Mouse (Mus musculus): ENCODE results near the gene Zfp174. TPM values are rescaled to one million over a fixed set of nuclear protein-coding genes. Genes with fewer than 3 reads are reported as not detected.
"Not testable (repeated sequence)": the region's sequence is repeated elsewhere in the genome, so short reads cannot be mapped to it uniquely, and the experiment has no call there.

The Zfp174 gene
- polyA plus RNA-seq (2012; rRNA removed): 1.1 and 1.3 TPM in 2 replicates

DNA sequence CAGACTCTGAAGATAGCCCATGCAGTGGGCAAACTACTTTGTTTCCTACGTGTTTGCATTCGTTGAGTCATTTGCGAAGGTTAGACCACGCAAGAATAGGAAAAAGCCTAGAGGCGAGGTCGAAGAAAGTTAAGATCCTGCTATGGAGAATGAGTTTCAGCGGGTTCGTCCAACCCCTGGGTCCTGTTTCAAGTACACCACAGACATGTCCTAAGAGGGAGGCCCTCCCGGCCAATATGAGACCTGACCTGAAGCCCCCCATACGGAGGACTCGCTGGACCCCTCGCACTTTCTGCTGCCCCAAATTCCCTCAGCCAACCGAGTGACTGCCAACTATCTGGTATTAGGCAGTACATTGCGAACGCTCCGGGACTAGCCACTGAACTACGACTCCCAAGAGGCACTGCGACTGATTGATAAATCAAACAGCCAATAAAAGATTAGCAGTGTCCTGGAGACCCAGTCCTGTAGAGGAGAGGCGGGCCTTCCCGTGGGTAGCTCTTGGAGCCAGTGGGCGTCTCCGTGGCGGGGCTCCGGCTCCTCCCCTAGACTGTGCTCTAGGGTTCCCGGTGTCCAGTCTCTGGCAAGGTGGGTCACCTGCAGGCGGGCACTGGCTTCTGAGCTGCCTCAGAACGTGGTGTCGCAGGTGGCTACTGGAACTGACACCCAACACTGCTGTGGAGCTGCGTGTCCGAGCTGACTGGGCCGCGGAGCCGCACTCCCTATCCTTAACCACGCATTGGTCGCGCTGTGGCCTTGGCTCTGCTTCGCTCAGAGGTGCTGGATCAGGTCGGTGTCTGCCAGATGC lies at the start of gene Zfp174:
Gene Zfp174 (plus strand): TSS at position 558 of the 808 bp plus-strand sequence.
- H3K4me3 ChIP-seq (ENCODE audit: control insufficient read depth, insufficient read depth, low read length): peak within 1 kb of the TSS; percentile 67
- WGBS: 5% methylated on average over 38 of the region's 38 CpGs

GRCm38 (mm10) chr16:3808176-3808575 lies 38.9 kb upstream of the Zfp174 start:
- no peak for DNase-seq
- TF ChIP-seq CTCF (IDR thresholded peaks at IDR 0.05; ENCODE audit: borderline replicate concordance, control insufficient read depth, extremely low read depth, insufficient read depth, low read length, poor library complexity) (no peak), POLR2A (IDR thresholded peaks at IDR 0.05; ENCODE audit: control insufficient read depth, extremely low read depth, insufficient read depth, low read length, poor library complexity) (no peak)
- Histone ChIP-seq H3K4me1 (replicated peaks; ENCODE audit: control insufficient read depth, insufficient read depth, low read length) (no peaks in the 10 kb centered on the region), H3K27ac (ENCODE audit: control insufficient read depth, insufficient read depth, low read length) (no peak overlapping the region), H3K36me3 (ENCODE audit: control insufficient read depth, insufficient read depth, low read length) (no peaks in the 10 kb centered on the region), H3K27me3 (ENCODE audit: control insufficient read depth, insufficient read depth, low read length) (no peaks in the 10 kb centered on the region), H3K4me3 (ENCODE audit: control insufficient read depth, insufficient read depth, low read length) (no peak overlapping the region)
- WGBS: 93% methylated on average over 3 of the region's 3 CpGs

More for the DNA sequence above, at the start of gene Zfp174:
- Histone ChIP-seq H3K27ac (ENCODE audit: control insufficient read depth, insufficient read depth, low read length) (no peak within 1 kb of the TSS), H3K36me3 (ENCODE audit: control insufficient read depth, insufficient read depth, low read length) (no peaks in the 10 kb centered on the region), H3K4me1 (replicated peaks; ENCODE audit: control insufficient read depth, insufficient read depth, low read length) (peaks cover 6% of the 10 kb centered on the region; the same call in 1 of the 2 replicates), H3K27me3 (ENCODE audit: control insufficient read depth, insufficient read depth, low read length) (no peaks in the 10 kb centered on the region)
- TF ChIP-seq POLR2A (IDR thresholded peaks at IDR 0.05; ENCODE audit: control insufficient read depth, extremely low read depth, insufficient read depth, low read length, poor library complexity): 0 out of 2 replicates have a peak, but pooled peaks have one; percentile 41
- TF ChIP-seq CTCF (IDR thresholded peaks at IDR 0.05; ENCODE audit: borderline replicate concordance, control insufficient read depth, extremely low read depth, insufficient read depth, low read length, poor library complexity): peak; percentile 55; the same call in 1 of the 2 replicates
- peak; percentile 93 for DNase-seq

DNA sequence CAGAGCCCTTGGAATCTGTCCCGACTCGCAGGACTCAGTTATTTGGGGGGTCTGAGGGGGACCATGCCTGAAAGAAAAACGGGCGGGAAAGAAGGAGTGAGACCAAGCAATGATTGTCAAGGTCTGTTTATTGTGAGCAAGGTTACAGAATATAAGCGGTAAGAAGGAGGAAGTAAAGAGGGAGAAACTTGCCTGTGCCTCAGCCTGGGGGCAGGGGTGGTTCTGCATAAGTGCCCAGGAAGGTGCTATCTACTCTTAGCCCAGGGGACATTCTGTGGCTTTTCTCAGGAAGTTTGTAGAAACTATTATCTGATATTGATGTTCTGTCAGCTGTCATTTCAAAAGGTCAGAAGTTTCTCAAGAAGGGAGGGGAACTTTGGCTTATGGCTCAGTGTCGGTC lies 32.4 kb upstream of the Zfp174 start:
- H3K27me3 ChIP-seq (ENCODE audit: control insufficient read depth, insufficient read depth, low read length); H3K4me1 ChIP-seq (replicated peaks; ENCODE audit: control insufficient read depth, insufficient read depth, low read length); H3K4me3 ChIP-seq (ENCODE audit: control insufficient read depth, insufficient read depth, low read length); H3K27ac ChIP-seq (ENCODE audit: control insufficient read depth, insufficient read depth, low read length); H3K36me3 ChIP-seq (ENCODE audit: control insufficient read depth, insufficient read depth, low read length); DNase-seq: not testable (repeated sequence)
- 77% methylated on average over 6 of the region's 6 CpGs for WGBS

GRCm38 (mm10) chr16:3820202-3820601 lies 26.9 kb upstream of the Zfp174 start:
- no peaks in the 10 kb centered on the region for H3K27me3 ChIP-seq (ENCODE audit: control insufficient read depth, insufficient read depth, low read length)
- H3K4me1 ChIP-seq (replicated peaks; ENCODE audit: control insufficient read depth, insufficient read depth, low read length): no peaks in the 10 kb centered on the region
- H3K36me3 ChIP-seq (ENCODE audit: control insufficient read depth, insufficient read depth, low read length): no peaks in the 10 kb centered on the region
- H3K4me3 ChIP-seq (ENCODE audit: control insufficient read depth, insufficient read depth, low read length): no peak overlapping the region
- H3K27ac ChIP-seq (ENCODE audit: control insufficient read depth, insufficient read depth, low read length): no peak overlapping the region
- WGBS: 92% methylated on average over 2 of the region's 2 CpGs
- no peak for DNase-seq
- TF ChIP-seq CTCF (IDR thresholded peaks at IDR 0.05; ENCODE audit: borderline replicate concordance, control insufficient read depth, extremely low read depth, insufficient read depth, low read length, poor library complexity): no peak
- TF ChIP-seq POLR2A (IDR thresholded peaks at IDR 0.05; ENCODE audit: control insufficient read depth, extremely low read depth, insufficient read depth, low read length, poor library complexity): no peak

- H3K4me1 ChIP-seq (replicated peaks; ENCODE audit: control insufficient read depth, insufficient read depth, low read length): no peaks in the 10 kb centered on the region
- no peak for DNase-seq
- H3K4me3 ChIP-seq (ENCODE audit: control insufficient read depth, insufficient read depth, low read length): no peak overlapping the region
- TF ChIP-seq CTCF (IDR thresholded peaks at IDR 0.05; ENCODE audit: borderline replicate concordance, control insufficient read depth, extremely low read depth, insufficient read depth, low read length, poor library complexity) (no peak), POLR2A (IDR thresholded peaks at IDR 0.05; ENCODE audit: control insufficient read depth, extremely low read depth, insufficient read depth, low read length, poor library complexity) (no peak)
- H3K27me3 ChIP-seq (ENCODE audit: control insufficient read depth, insufficient read depth, low read length): no peaks in the 10 kb centered on the region
- H3K36me3 ChIP-seq (ENCODE audit: control insufficient read depth, insufficient read depth, low read length): no peaks in the 10 kb centered on the region
- WGBS: 70% methylated on average over 3 of the region's 3 CpGs
- no peak overlapping the region for H3K27ac ChIP-seq (ENCODE audit: control insufficient read depth, insufficient read depth, low read length)
Measured at GRCm38 (mm10) chr16:3828021-3828420, 19.0 kb upstream of the Zfp174 start.

DNA sequence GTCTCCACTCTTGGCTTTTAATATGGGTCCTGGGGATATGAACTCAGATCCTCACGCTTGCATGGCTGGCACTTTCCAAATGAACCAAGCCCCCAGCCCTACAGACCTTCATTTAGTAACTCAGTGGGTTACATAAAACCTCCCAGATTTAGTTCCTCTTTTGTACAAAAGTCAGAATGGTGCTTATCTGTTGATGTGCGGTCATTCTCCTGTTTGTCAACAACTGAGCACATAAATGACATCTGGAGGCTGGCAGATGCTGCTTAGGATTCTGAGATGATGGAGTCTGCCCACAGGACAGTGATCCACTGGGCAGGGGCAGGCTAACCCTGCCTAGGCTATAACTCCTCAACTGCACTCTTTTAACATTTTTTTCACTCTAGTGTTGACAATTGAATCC lies 17.3 kb upstream of the Zfp174 start:
- no peaks in the 10 kb centered on the region for H3K36me3 ChIP-seq (ENCODE audit: control insufficient read depth, insufficient read depth, low read length)
- 70% methylated on average over 2 of the region's 2 CpGs for WGBS
- H3K4me1 ChIP-seq (replicated peaks; ENCODE audit: control insufficient read depth, insufficient read depth, low read length): no peaks in the 10 kb centered on the region
- H3K27me3 ChIP-seq (ENCODE audit: control insufficient read depth, insufficient read depth, low read length): no peaks in the 10 kb centered on the region
- no peak for DNase-seq
- TF ChIP-seq POLR2A (IDR thresholded peaks at IDR 0.05; ENCODE audit: control insufficient read depth, extremely low read depth, insufficient read depth, low read length, poor library complexity) (no peak), CTCF (IDR thresholded peaks at IDR 0.05; ENCODE audit: borderline replicate concordance, control insufficient read depth, extremely low read depth, insufficient read depth, low read length, poor library complexity) (no peak)
- H3K4me3 ChIP-seq (ENCODE audit: control insufficient read depth, insufficient read depth, low read length): no peak overlapping the region
- no peak overlapping the region for H3K27ac ChIP-seq (ENCODE audit: control insufficient read depth, insufficient read depth, low read length)
